Mouse (Mus musculus): ENCODE results near the gene Osbpl3. TPM values are rescaled to one million over a fixed set of nuclear protein-coding genes. Genes with fewer than 3 reads are reported as not detected.

Osbpl3 gene
- polyA plus RNA-seq, 1 experiment from 2014 or later, result 15.1 TPM

DNA sequence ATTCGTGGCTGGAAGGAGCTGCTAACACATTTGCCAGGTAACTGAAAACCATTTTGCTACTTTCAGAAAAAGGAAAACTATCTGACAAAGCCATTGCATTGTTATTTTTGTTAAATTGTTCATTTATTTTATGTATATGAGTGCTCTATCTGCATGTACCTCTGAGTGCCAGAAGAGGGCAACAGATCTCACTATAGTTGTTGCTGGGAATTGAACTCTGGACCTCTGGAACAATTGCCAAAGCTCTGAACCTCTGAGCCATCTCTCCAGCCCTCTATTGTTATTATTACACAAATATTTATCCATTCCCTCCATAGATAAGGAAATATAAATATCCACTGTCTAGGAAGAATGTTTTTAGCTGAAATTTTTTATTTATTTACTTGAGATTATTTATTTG is 107.4 kb downstream of the Osbpl3 start:
- no peak overlapping the region for H3K9ac ChIP-seq
- H3K4me1 ChIP-seq, result no peaks in the 10 kb centered on the region
- H3K27ac ChIP-seq, result no peak overlapping the region
- WGBS, result 89% methylated on average over 1 of the region's 1 CpGs
- no peak overlapping the region for H3K4me3 ChIP-seq
- H3K9me3 ChIP-seq, result no peaks in the 10 kb centered on the region
- H3K27me3 ChIP-seq, result no peaks in the 10 kb centered on the region
- H3K4me2 ChIP-seq, result no peak overlapping the region
- H3K36me3 ChIP-seq, result 0 out of 2 replicates have a peak, but pooled peaks cover 5% of the 10 kb centered on the region
- no peak for ATAC-seq (ENCODE audit: insufficient number of reproducible peaks, insufficient read depth, low FRiP score, low TSS enrichment, low read depth)

DNA sequence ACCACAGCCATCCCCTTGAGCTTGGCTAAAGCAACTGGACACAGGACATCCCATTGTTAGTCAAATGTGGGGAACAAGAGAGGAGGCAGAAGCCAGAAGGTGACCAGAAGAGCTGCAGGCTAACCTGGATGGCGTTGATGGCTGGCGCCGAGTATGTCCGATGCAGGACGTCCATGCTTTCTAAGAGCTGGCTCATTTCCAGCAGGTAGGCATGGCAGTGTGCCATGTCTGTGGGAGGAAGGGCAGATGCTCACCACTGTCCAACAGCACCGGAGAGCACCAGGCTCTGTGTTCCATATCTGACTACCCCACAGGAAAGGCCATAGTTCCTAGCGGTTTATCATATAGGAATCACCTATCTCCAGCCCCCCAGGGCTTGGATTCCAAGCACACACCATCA is 109.8 kb downstream of the Osbpl3 start:
- Histone ChIP-seq H3K4me1 (no peaks in the 10 kb centered on the region), H3K9ac (no peak overlapping the region), H3K36me3 (peaks cover 7% of the 10 kb centered on the region; the same call in 1 of the 2 replicates), H3K27ac (no peak overlapping the region), H3K27me3 (no peaks in the 10 kb centered on the region), H3K4me2 (no peak overlapping the region), H3K4me3 (no peak overlapping the region), H3K9me3 (no peaks in the 10 kb centered on the region)
- WGBS, result 87% methylated on average over 7 of the region's 7 CpGs
- ATAC-seq (ENCODE audit: insufficient number of reproducible peaks, insufficient read depth, low FRiP score, low TSS enrichment, low read depth), result no peak

DNA sequence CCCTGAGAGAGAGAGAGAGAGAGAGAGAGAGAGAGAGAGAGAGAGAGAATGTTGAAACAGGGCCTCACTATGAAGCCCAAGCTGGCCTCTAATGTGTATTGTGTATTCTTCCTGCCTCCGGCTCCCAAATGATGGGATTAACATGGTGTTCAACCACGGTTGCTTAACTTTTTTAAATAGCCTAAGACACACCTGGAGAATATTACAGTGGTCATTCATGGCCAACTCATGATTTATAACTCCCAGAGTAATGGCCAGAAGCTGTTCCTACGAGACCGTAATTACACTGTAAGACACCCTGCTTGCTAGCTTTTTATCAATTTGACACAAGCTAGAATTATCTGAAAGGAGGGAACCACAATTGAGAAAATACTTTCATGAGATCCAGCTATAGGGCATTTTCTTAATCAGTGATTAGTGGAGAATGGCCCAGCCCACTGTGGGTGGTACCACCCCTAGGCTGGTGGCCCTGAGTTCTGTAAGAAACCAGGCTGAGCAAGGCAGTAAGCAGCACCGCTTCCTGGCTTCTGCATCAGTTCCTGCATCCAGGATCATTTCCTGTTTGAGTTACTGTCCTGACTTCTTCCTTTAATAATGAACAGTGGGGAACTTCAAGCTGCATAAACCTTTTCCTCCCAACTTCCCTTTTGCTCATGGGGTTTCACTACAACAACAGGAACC is 115.6 kb downstream of the Osbpl3 start:
- Histone ChIP-seq H3K27me3 (no peaks in the 10 kb centered on the region), H3K4me3 (no peak overlapping the region), H3K9ac (no peak overlapping the region), H3K9me3 (no peaks in the 10 kb centered on the region), H3K27ac (no peak overlapping the region), H3K4me2 (no peak overlapping the region), H3K4me1 (no peaks in the 10 kb centered on the region), H3K36me3 (peaks cover 13% of the 10 kb centered on the region; the same call in 1 of the 2 replicates)
- WGBS, result 69% methylated on average over 5 of the region's 5 CpGs
- ATAC-seq (ENCODE audit: insufficient number of reproducible peaks, insufficient read depth, low FRiP score, low TSS enrichment, low read depth), result no peak

DNA sequence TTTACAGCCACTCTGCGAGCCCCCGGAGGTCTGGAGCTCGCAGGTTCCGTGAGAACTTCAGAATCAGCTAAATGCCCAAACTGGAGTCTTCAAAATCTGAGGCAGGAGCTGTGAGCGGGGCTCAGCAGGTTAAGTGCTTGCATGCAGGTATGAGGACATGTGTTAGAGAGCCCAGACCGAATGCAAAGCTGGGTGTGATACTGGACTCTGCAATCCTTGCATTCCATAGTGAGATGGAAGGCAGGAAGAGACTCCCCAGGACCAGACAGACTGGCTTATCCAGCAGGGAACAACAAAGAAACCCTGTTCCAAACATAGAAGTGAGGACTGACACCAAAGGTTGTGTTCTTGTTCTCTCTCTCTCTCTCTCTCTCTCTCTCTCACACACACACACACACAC is 118.6 kb downstream of the Osbpl3 start:
- WGBS, result 79% methylated on average over 6 of the region's 6 CpGs
- Histone ChIP-seq H3K4me1 (no peaks in the 10 kb centered on the region), H3K4me2 (no peak overlapping the region), H3K4me3 (no peak overlapping the region), H3K27ac (0 out of 2 replicates have a peak overlapping the region, but pooled peaks have one; percentile 7), H3K9me3 (no peaks in the 10 kb centered on the region), H3K9ac (no peak overlapping the region), H3K36me3 (peaks cover 14% of the 10 kb centered on the region; the same call in 1 of the 2 replicates), H3K27me3 (no peaks in the 10 kb centered on the region)
- ATAC-seq (ENCODE audit: insufficient number of reproducible peaks, insufficient read depth, low FRiP score, low TSS enrichment, low read depth), result no peak

DNA sequence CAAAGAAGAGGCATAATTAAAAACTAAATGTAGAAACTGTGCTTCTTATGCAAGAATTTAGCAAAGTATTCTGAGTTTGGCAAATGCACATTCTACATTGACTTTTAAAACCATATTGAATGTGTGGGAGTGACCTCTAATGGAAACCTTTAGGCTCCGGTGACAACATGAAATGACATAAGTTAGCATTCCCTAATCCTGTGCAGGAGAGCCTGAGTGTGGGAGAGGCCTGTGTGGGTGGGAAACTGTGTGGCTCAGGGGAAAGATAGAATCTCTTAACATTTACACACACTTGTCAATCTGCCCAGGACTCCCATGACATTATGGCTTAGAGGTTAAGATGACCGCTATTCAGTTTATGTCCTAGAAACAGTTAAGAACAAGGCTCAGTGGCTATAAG is 119.6 kb downstream of the Osbpl3 start:
- 91% methylated on average over 2 of the region's 2 CpGs for WGBS
- Histone ChIP-seq H3K4me2 (no peak overlapping the region), H3K4me1 (no peaks in the 10 kb centered on the region), H3K27ac (no peak overlapping the region), H3K36me3 (peaks cover 14% of the 10 kb centered on the region; the same call in 1 of the 2 replicates), H3K4me3 (no peak overlapping the region), H3K27me3 (no peaks in the 10 kb centered on the region), H3K9ac (no peak overlapping the region), H3K9me3 (no peaks in the 10 kb centered on the region)
- ATAC-seq (ENCODE audit: insufficient number of reproducible peaks, insufficient read depth, low FRiP score, low TSS enrichment, low read depth), result no peak

DNA sequence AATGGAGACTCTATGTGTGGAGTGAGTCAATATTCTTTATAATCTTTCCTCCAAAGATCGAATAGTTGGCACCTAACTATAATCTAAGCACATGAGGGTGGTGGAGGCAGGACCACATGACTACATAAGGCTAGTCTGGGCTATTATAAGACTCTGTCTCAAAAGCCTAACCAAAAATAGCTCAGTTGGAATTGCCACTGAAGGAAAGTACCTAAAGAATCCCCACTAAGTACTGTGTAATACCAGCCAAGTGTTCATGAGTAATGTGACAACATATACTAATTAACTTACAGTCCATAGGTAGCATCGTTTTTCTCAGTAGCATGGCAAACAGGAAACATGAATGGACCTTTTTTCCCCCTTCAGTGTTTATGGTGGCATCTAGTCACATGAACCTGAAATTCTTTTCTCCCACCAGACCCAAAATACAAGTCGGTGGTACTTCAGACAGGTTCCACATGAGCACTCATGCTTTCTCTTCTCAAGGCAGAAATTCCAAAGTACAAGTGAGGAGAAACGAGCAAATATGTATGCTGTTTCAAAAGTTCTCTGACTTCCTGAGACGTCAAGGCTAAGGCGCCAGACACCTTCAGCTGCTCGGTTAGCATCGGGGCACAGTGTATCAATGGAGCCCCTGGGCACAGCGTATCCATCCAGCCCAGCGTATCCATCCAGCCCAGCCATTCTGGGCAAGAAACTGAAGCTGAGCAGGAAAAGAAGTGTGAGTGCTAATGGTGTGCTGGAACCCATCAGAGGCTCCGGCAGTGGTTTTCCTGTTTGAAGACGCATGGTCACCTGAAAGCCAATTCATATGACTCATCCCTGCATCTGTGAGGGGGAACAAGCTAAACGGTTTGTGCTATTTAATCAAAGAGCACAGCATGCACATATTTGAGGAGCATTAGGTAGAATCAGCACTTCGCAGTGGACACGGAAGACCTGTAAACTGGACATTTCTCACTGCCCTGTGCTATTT is 120.9 kb downstream of the Osbpl3 start:
- H3K4me3 ChIP-seq, result no peak overlapping the region
- no peaks in the 10 kb centered on the region for H3K27me3 ChIP-seq
- 92% methylated on average over 15 of the region's 15 CpGs for WGBS
- no peak overlapping the region for H3K9ac ChIP-seq
- no peak overlapping the region for H3K4me2 ChIP-seq
- no peaks in the 10 kb centered on the region for H3K4me1 ChIP-seq
- ATAC-seq (ENCODE audit: insufficient number of reproducible peaks, insufficient read depth, low FRiP score, low TSS enrichment, low read depth), result no peak
- H3K9me3 ChIP-seq, result no peaks in the 10 kb centered on the region
- no peak overlapping the region for H3K27ac ChIP-seq
- H3K36me3 ChIP-seq, result peaks cover 9% of the 10 kb centered on the region; the same call in 1 of the 2 replicates

DNA sequence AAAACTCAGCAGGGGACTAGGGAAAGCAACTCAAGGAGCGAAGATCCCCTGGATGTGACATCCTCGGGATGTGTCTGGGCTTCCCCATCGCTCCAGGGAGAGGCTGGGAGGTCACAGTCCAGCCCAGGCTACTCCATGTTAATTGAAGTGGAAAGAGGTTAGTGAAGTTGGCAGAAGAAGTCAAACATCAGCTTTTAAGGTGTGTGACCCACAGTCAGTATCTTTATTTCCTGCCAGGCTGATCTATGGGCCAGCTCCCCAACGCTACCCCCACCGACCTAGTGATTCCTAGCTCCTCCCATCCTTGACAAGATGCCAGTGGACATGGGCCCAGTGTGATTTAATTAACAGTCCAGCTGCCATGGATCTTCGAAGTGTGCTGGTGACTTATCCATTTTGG is 122.7 kb downstream of the Osbpl3 start:
- 88% methylated on average over 6 of the region's 6 CpGs for WGBS
- H3K27me3 ChIP-seq, result no peaks in the 10 kb centered on the region
- peaks cover 3% of the 10 kb centered on the region; the same call in 1 of the 2 replicates for H3K4me1 ChIP-seq
- no peaks in the 10 kb centered on the region for H3K9me3 ChIP-seq
- H3K27ac ChIP-seq, result no peak overlapping the region
- ATAC-seq (ENCODE audit: insufficient number of reproducible peaks, insufficient read depth, low FRiP score, low TSS enrichment, low read depth), result no peak
- no peak overlapping the region for H3K4me2 ChIP-seq
- H3K36me3 ChIP-seq, result peaks cover 4% of the 10 kb centered on the region; the same call in 1 of the 2 replicates
- H3K4me3 ChIP-seq, result no peak overlapping the region
- H3K9ac ChIP-seq, result no peak overlapping the region

DNA sequence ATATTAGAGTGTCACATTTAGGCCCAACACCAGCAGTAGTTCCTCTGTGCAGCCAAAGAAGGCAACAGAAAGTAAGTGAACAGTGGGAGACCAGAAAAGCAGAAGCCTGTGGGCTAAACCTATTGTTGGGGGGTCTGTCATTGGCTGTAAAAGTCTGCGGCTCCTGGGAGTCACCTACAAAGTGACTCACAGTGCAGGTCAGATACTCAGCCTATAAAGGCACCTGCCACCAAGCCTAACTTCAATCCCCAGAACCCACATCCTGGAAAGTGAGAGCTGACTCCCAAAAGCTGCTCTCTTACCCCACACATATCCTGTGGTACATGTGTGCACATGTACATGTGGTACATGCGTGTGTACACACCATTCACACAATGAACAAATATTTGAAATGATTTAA is 124.5 kb downstream of the Osbpl3 start:
- H3K4me1 ChIP-seq, result peaks cover 3% of the 10 kb centered on the region; the same call in 1 of the 2 replicates
- 91% methylated on average over 2 of the region's 2 CpGs for WGBS
- no peak overlapping the region for H3K27ac ChIP-seq
- H3K4me2 ChIP-seq, result no peak overlapping the region
- no peaks in the 10 kb centered on the region for H3K27me3 ChIP-seq
- no peak overlapping the region for H3K9ac ChIP-seq
- no peak for ATAC-seq (ENCODE audit: insufficient number of reproducible peaks, insufficient read depth, low FRiP score, low TSS enrichment, low read depth)
- no peaks in the 10 kb centered on the region for H3K9me3 ChIP-seq
- H3K36me3 ChIP-seq, result peaks cover 10% of the 10 kb centered on the region; the same call in 1 of the 2 replicates
- no peak overlapping the region for H3K4me3 ChIP-seq

DNA sequence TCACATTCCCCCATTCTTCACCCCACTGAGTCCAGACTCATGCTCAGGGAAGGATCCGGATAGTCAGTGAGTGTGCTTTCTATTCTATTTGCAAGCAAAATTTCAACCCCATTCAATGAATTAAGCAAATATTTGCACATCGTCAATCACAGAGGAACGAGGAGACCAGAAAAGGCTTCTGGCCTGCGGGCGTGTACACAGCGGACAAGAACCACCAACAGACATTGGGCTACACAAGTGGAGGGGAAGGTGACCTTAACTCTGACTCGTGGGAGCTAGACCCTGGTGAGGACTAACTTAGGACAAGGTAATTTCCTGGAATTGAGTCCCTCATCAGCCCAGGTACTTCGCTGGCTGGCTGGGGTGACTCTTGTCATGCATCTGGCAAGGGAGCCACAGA is 126.6 kb downstream of the Osbpl3 start:
- Histone ChIP-seq H3K4me2 (no peak overlapping the region), H3K9me3 (no peaks in the 10 kb centered on the region), H3K4me3 (no peak overlapping the region), H3K9ac (no peak overlapping the region), H3K36me3 (peaks cover 16% of the 10 kb centered on the region; the same call in 1 of the 2 replicates), H3K27ac (0 out of 2 replicates have a peak overlapping the region, but pooled peaks have one; percentile 22), H3K4me1 (peaks cover 3% of the 10 kb centered on the region; the same call in 1 of the 2 replicates), H3K27me3 (no peaks in the 10 kb centered on the region)
- 80% methylated on average over 8 of the region's 8 CpGs for WGBS
- no peak for ATAC-seq (ENCODE audit: insufficient number of reproducible peaks, insufficient read depth, low FRiP score, low TSS enrichment, low read depth)

DNA sequence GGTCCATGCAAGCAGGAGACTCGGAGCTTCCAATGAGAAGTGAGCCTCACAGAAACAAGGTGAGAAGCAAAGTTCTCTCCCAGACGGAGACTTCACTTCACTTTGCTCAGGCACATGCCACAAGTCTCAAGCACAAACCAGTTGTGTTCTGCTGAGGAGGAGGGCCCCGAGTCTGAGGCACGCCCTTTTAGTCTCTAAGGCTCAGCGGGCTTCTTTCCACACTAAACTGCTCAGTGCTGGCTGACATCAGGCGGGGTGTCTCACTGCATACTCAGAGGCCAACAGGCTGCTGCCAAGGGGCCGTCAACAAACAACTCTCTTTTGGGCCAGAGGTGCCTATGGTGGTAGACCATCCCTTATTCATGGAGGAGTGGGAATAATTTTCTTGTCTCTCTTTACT is 127.1 kb downstream of the Osbpl3 start:
- H3K4me3 ChIP-seq, result no peak overlapping the region
- peaks cover 20% of the 10 kb centered on the region; the same call in 1 of the 2 replicates for H3K36me3 ChIP-seq
- peaks cover 3% of the 10 kb centered on the region; the same call in 1 of the 2 replicates for H3K4me1 ChIP-seq
- no peak overlapping the region for H3K4me2 ChIP-seq
- no peak overlapping the region for H3K9ac ChIP-seq
- WGBS, result 36% methylated on average over 7 of the region's 7 CpGs
- no peak for ATAC-seq (ENCODE audit: insufficient number of reproducible peaks, insufficient read depth, low FRiP score, low TSS enrichment, low read depth)
- H3K27me3 ChIP-seq, result no peaks in the 10 kb centered on the region
- H3K27ac ChIP-seq, result peak overlapping the region; percentile 22; the same call in 1 of the 2 replicates
- no peaks in the 10 kb centered on the region for H3K9me3 ChIP-seq

DNA sequence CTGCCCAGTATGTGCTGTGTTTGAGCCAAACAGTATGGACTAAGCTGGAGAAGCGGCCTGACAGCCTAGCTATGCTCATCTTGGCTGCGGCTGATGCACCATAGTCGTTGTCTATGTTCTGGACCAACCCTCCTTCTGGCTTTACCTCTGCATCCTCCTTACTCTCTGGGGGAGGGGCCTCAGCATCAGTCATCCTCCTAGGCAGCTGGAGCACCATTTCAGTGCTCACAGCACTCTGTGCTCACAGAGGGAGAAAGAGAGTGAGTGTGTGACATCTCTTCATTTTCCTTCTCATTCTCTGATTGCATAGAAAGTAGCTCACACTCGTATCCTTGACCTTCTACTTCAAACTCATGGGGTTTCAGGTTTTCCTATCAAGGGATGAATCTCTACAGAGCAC is 129.8 kb downstream of the Osbpl3 start:
- WGBS, result 83% methylated on average over 4 of the region's 4 CpGs
- no peak overlapping the region for H3K27ac ChIP-seq
- H3K27me3 ChIP-seq, result no peaks in the 10 kb centered on the region
- no peaks in the 10 kb centered on the region for H3K9me3 ChIP-seq
- peaks cover 15% of the 10 kb centered on the region for H3K4me1 ChIP-seq
- peaks cover 21% of the 10 kb centered on the region; the same call in 1 of the 2 replicates for H3K36me3 ChIP-seq
- H3K9ac ChIP-seq, result no peak overlapping the region
- H3K4me2 ChIP-seq, result no peak overlapping the region
- no peak overlapping the region for H3K4me3 ChIP-seq
- ATAC-seq (ENCODE audit: insufficient number of reproducible peaks, insufficient read depth, low FRiP score, low TSS enrichment, low read depth), result no peak
